Mouse (Mus musculus): ENCODE data around the gene Dpp6.

- no peak for TF ChIP-seq EP300 (IDR thresholded peaks at IDR 0.05; ENCODE audit: low read depth)
- no peak for TF ChIP-seq CTCF (IDR thresholded peaks at IDR 0.05; ENCODE audit: low read depth)
These were observed 93.3 kb downstream of the Dpp6 start for GRCm38 (mm10) chr5:26910353-26910752.

All from liver, postnatal 0 days (tissue).